Mouse (Mus musculus): Measurements from ENCODE around the gene Clec11a. TPM values are rescaled to one million over a fixed set of nuclear protein-coding genes. Genes with fewer than 3 reads are reported as not detected.

Clec11a gene
- polyA plus RNA-seq, 1 experiment from 2014 or later: 6.1 TPM

DNA sequence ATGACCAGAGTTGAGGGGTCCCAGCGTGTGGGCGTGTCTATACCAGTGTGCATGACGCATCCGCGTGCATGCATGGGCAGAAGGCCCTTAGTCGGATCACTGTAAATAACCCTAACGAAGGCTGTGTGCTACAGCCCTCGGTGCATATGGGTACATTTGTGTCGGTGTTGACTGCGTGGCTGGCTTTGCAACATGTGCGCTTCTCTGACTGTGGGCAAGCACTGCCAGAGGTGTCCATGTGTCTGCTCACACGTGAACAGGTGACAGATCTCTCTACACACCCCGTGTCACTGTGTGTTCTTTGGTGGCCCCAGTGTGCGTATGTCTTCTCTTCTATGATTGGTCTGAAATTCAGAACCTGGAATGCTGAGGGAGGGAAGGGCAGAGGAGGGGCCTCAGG lies 27.4 kb upstream of the Clec11a start:
- 70% methylated on average over 14 of the region's 14 CpGs for WGBS
- H3K27me3 ChIP-seq (ENCODE audit: control insufficient read depth, insufficient read depth, low read length): peaks cover 48% of the 10 kb centered on the region
- no peaks in the 10 kb centered on the region for H3K9me3 ChIP-seq (replicated peaks; ENCODE audit: control insufficient read depth, low read length)
- no peak overlapping the region for H3K4me2 ChIP-seq (ENCODE audit: low read depth, low read length)
- H3K36me3 ChIP-seq (ENCODE audit: control insufficient read depth, insufficient read depth, low read length): no peaks in the 10 kb centered on the region
- H3K9ac ChIP-seq (ENCODE audit: low read length): no peak overlapping the region
- H3K4me3 ChIP-seq (replicated peaks; ENCODE audit: low read length): no peak overlapping the region
- no peak overlapping the region for H3K27ac ChIP-seq (ENCODE audit: low read length)
- no peaks in the 10 kb centered on the region for H3K4me1 ChIP-seq (ENCODE audit: control insufficient read depth, insufficient read depth, low read length)
- no peak for ATAC-seq (ENCODE audit: insufficient read depth, low FRiP score)

GRCm38 (mm10) chr7:44332336-44332735 lies 25.6 kb upstream of the Clec11a start:
- Histone ChIP-seq H3K4me1 (ENCODE audit: control insufficient read depth, insufficient read depth, low read length) (no peaks in the 10 kb centered on the region), H3K27me3 (ENCODE audit: control insufficient read depth, insufficient read depth, low read length) (peaks cover 34% of the 10 kb centered on the region), H3K36me3 (ENCODE audit: control insufficient read depth, insufficient read depth, low read length) (no peaks in the 10 kb centered on the region), H3K9me3 (replicated peaks; ENCODE audit: control insufficient read depth, low read length) (no peaks in the 10 kb centered on the region), H3K4me2 (ENCODE audit: low read depth, low read length) (no peak overlapping the region), H3K4me3 (replicated peaks; ENCODE audit: low read length) (no peak overlapping the region), H3K27ac (ENCODE audit: low read length) (no peak overlapping the region), H3K9ac (ENCODE audit: low read length) (no peak overlapping the region)
- no peak for ATAC-seq (ENCODE audit: insufficient read depth, low FRiP score)
- WGBS: 69% methylated on average over 3 of the region's 3 CpGs

- no peak for ATAC-seq (ENCODE audit: insufficient read depth, low FRiP score)
Observed at GRCm38 (mm10) chr7:44326614-44327013, 19.9 kb upstream of the Clec11a start.

DNA sequence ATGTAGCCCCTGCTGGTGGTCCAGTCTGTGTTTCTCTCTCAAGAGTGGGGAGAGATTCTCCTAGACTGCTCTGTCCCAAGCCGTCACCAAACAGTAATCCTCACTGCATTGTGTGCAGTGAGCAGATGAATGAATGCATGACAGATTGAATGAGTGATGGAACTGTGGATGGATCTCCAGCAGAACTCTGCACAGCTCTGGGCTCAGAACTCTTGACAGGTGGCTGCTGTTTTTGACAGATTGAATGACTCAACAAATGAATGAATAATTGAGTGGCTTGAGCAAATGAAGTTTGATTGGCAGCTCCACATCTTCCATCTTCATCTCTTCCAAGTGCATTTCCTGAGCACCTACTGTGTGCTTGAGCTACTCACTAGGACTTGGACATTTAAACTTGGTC lies 15.6 kb upstream of the Clec11a start:
- no peak for ATAC-seq (ENCODE audit: insufficient read depth, low FRiP score)
- Histone ChIP-seq H3K4me3 (replicated peaks; ENCODE audit: low read length) (no peak overlapping the region), H3K36me3 (ENCODE audit: control insufficient read depth, insufficient read depth, low read length) (no peaks in the 10 kb centered on the region), H3K27ac (ENCODE audit: low read length) (no peak overlapping the region), H3K9me3 (replicated peaks; ENCODE audit: control insufficient read depth, low read length) (no peaks in the 10 kb centered on the region), H3K27me3 (ENCODE audit: control insufficient read depth, insufficient read depth, low read length) (no peaks in the 10 kb centered on the region), H3K4me2 (ENCODE audit: low read depth, low read length) (no peak overlapping the region), H3K9ac (ENCODE audit: low read length) (no peak overlapping the region), H3K4me1 (ENCODE audit: control insufficient read depth, insufficient read depth, low read length) (no peaks in the 10 kb centered on the region)
- 88% methylated on average over 1 of the region's 1 CpGs for WGBS

More at GRCm38 (mm10) chr7:44326614-44327013, 19.9 kb upstream of the Clec11a start:
- WGBS: 47% methylated on average over 6 of the region's 6 CpGs
- no peak overlapping the region for H3K4me2 ChIP-seq (ENCODE audit: low read depth, low read length)
- no peaks in the 10 kb centered on the region for H3K36me3 ChIP-seq (ENCODE audit: control insufficient read depth, insufficient read depth, low read length)
- H3K27me3 ChIP-seq (ENCODE audit: control insufficient read depth, insufficient read depth, low read length): no peaks in the 10 kb centered on the region
- H3K9ac ChIP-seq (ENCODE audit: low read length): no peak overlapping the region
- H3K4me1 ChIP-seq (ENCODE audit: control insufficient read depth, insufficient read depth, low read length): no peaks in the 10 kb centered on the region
- no peak overlapping the region for H3K27ac ChIP-seq (ENCODE audit: low read length)
- no peak overlapping the region for H3K4me3 ChIP-seq (replicated peaks; ENCODE audit: low read length)
- no peaks in the 10 kb centered on the region for H3K9me3 ChIP-seq (replicated peaks; ENCODE audit: control insufficient read depth, low read length)

- no peaks in the 10 kb centered on the region for H3K4me1 ChIP-seq (ENCODE audit: control insufficient read depth, insufficient read depth, low read length)
- no peaks in the 10 kb centered on the region for H3K9me3 ChIP-seq (replicated peaks; ENCODE audit: control insufficient read depth, low read length)
- no peak for ATAC-seq (ENCODE audit: insufficient read depth, low FRiP score)
- H3K4me2 ChIP-seq (ENCODE audit: low read depth, low read length): no peak overlapping the region
- no peak overlapping the region for H3K27ac ChIP-seq (ENCODE audit: low read length)
- 47% methylated on average over 8 of the region's 8 CpGs for WGBS
- H3K36me3 ChIP-seq (ENCODE audit: control insufficient read depth, insufficient read depth, low read length): no peaks in the 10 kb centered on the region
- no peaks in the 10 kb centered on the region for H3K27me3 ChIP-seq (ENCODE audit: control insufficient read depth, insufficient read depth, low read length)
- H3K9ac ChIP-seq (ENCODE audit: low read length): no peak overlapping the region
- H3K4me3 ChIP-seq (replicated peaks; ENCODE audit: low read length): no peak overlapping the region
Observed at GRCm38 (mm10) chr7:44320886-44321285, 14.2 kb upstream of the Clec11a start.

GRCm38 (mm10) chr7:44317913-44318312 lies 11.2 kb upstream of the Clec11a start:
- Histone ChIP-seq H3K4me2 (ENCODE audit: low read depth, low read length) (no peak overlapping the region), H3K9me3 (replicated peaks; ENCODE audit: control insufficient read depth, low read length) (no peaks in the 10 kb centered on the region), H3K27me3 (ENCODE audit: control insufficient read depth, insufficient read depth, low read length) (no peaks in the 10 kb centered on the region), H3K27ac (ENCODE audit: low read length) (no peak overlapping the region), H3K4me3 (replicated peaks; ENCODE audit: low read length) (no peak overlapping the region), H3K4me1 (ENCODE audit: control insufficient read depth, insufficient read depth, low read length) (no peaks in the 10 kb centered on the region), H3K36me3 (ENCODE audit: control insufficient read depth, insufficient read depth, low read length) (no peaks in the 10 kb centered on the region), H3K9ac (ENCODE audit: low read length) (no peak overlapping the region)
- ATAC-seq (ENCODE audit: insufficient read depth, low FRiP score): no peak
- 31% methylated on average over 4 of the region's 4 CpGs for WGBS

GRCm38 (mm10) chr7:44312484-44312883 lies 5.8 kb upstream of the Clec11a start:
- Histone ChIP-seq H3K27me3 (ENCODE audit: control insufficient read depth, insufficient read depth, low read length) (peaks cover 6% of the 10 kb centered on the region), H3K4me1 (ENCODE audit: control insufficient read depth, insufficient read depth, low read length) (peaks cover 11% of the 10 kb centered on the region), H3K9ac (ENCODE audit: low read length) (no peak overlapping the region), H3K27ac (ENCODE audit: low read length) (no peak overlapping the region), H3K4me3 (replicated peaks; ENCODE audit: low read length) (no peak overlapping the region), H3K9me3 (replicated peaks; ENCODE audit: control insufficient read depth, low read length) (no peaks in the 10 kb centered on the region), H3K4me2 (ENCODE audit: low read depth, low read length) (no peak overlapping the region), H3K36me3 (ENCODE audit: control insufficient read depth, insufficient read depth, low read length) (no peaks in the 10 kb centered on the region)
- no peak for ATAC-seq (ENCODE audit: insufficient read depth, low FRiP score)
- WGBS: 63% methylated on average over 16 of the region's 16 CpGs

DNA sequence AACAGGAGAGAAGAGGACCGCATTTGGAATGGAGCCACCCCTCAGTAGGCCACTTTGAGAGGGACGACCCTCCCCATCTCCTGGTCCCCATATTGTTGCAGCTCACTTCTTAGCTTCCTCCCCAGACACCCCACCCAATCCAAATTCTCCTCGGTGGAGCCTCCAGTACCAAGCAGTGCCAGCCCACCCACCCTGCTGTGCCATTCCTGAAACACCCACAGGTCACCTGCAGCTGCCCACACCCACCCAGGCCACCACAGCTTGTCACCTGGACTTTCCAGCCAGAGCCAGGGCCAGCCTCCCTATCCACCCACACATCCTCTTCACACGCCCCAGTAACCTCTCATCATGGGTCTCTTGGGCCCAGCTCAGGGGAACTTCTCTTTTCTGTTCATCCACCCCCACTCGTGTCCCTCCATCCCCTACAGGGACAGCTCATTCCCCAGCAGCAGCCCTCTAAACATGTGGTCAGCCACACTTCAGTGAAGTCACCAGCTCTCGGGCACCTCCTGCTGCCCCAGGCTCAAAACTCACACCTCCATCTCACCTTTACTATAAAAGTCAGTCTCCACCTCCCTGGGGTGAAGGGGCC lies 5.1 kb upstream of the Clec11a start:
- Histone ChIP-seq H3K27ac (ENCODE audit: low read length) (no peak overlapping the region), H3K4me1 (ENCODE audit: control insufficient read depth, insufficient read depth, low read length) (peaks cover 12% of the 10 kb centered on the region), H3K4me3 (replicated peaks; ENCODE audit: low read length) (no peak overlapping the region), H3K9me3 (replicated peaks; ENCODE audit: control insufficient read depth, low read length) (no peaks in the 10 kb centered on the region), H3K36me3 (ENCODE audit: control insufficient read depth, insufficient read depth, low read length) (no peaks in the 10 kb centered on the region), H3K27me3 (ENCODE audit: control insufficient read depth, insufficient read depth, low read length) (peaks cover 6% of the 10 kb centered on the region), H3K9ac (ENCODE audit: low read length) (peak overlapping the region; percentile 72; the same call in 1 of the 2 replicates), H3K4me2 (ENCODE audit: low read depth, low read length) (no peak overlapping the region)
- ATAC-seq (ENCODE audit: insufficient read depth, low FRiP score): no peak
- WGBS: 20% methylated on average over 6 of the region's 6 CpGs

DNA sequence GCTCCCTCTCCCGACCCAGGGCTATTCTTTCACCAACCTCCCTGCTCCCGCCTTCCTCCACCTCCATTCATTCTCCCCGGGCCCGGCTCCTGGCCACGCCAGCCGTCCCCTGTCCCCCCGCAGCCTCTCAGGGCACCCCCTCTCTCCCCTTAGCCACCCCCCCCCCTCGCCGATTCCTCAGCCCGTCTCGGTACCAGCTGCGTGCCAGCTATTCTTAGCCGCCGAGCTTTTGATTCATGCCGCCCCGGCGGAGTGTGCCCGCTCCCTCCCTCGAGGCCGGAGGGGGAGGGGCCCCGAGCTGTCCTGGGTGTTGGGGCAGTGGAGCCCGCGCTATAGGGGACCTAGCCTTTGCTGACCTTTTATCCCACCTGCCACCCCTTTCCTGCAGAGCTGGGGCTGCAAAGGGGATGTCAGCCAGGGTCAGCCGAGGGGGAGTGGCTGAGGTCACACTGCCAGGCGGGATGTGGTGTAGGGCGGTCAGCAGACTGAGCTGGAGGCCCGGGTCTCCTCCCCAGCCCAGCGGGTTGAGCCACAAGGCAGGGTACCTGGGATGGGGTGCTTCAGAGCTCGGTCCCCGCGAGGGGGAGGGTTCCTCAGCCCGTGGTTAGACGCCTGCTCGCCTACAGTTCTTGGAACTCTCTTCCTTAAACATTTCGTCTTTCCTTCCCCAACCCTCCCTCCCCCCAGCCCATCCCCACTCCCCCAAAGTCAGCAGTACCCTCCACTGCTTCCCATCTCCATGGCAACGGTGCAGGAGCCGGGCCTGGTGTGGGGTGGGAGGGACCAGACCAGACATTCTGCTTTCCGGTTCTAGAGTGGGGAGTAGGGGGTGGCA lies 4.4 kb upstream of the Clec11a start:
- H3K27ac ChIP-seq (ENCODE audit: low read length): no peak overlapping the region

More for the DNA sequence above, 4.4 kb upstream of the Clec11a start:
- Histone ChIP-seq H3K4me2 (ENCODE audit: low read depth, low read length) (peak overlapping the region; percentile 98), H3K4me3 (replicated peaks; ENCODE audit: low read length) (peak overlapping the region; percentile 56), H3K9me3 (replicated peaks; ENCODE audit: control insufficient read depth, low read length) (no peaks in the 10 kb centered on the region), H3K9ac (ENCODE audit: low read length) (peak overlapping the region; percentile 72), H3K4me1 (ENCODE audit: control insufficient read depth, insufficient read depth, low read length) (peaks cover 17% of the 10 kb centered on the region), H3K27me3 (ENCODE audit: control insufficient read depth, insufficient read depth, low read length) (peaks cover 6% of the 10 kb centered on the region), H3K36me3 (ENCODE audit: control insufficient read depth, insufficient read depth, low read length) (no peaks in the 10 kb centered on the region)
- whole genome bisulfite sequencing: 2% methylated on average over 38 of the region's 38 CpGs
- ATAC-seq (ENCODE audit: insufficient read depth, low FRiP score): peak; percentile 9; the same call in 1 of the 2 replicates

Data from stomach, embryonic 16.5 days (tissue).